Mouse (Mus musculus): ENCODE measurements around the gene Klhl40. TPM values are rescaled to one million over a fixed set of nuclear protein-coding genes. Genes with fewer than 3 reads are reported as not detected.

The Klhl40 gene
- total RNA-seq, 2 experiments from 2014 or later = 14.1 to 15.4 TPM

DNA sequence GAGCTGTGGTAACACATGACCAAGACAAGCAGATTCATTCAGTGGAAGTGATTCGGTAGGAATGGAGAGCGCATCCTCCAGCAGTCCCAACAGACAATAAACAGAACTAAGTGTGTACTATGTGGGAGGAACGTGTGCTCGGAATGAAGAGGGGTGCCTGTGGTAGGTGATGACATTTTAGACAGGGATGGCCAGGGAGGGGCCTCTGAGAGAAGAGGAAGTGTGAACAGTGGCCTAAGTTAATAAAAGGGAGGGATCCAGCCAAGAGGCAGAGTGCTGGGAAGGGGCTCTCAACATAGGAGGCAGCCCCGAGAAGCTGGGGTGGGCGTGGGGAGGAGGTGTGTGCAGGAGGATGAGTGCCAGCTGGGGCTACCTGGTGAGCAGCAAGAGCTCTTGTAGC, 50.9 kb downstream of the Klhl40 start:
- DNase-seq = no peak

DNA sequence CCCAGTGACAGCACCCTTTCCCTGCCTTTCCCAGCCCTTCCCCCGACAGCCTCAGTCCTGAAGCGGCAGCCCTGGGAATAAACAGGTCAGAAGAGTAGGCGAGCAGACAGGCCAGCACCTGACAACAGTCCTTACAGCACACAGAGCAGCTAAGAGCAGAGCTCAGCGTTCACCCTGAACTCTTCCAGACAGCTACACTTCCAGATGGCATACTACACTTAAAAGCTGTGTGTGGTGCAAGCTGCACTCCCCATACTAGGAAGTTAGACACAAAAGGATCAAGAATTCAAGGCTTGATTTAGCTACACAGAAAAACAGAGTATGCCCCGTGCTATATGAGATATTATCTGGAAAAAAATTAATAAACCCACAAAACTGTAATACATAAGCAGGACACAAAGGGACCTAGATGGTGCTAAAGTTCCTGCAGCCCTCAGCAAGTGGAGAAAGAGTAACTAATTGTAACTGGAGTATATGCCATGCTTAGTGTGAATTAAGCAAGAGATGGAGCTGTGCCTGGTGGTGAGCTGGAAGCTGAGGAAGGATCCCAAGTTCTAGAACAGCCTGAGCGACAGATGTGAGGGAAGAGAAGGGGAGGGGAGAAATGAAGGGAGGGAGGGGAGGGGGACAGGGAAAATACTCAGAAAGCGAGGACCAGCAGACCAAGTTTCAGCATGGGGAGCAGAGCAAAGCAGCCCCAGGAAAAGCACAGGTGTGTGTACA, 52.0 kb downstream of the Klhl40 start:
- no peak for DNase-seq

DNA sequence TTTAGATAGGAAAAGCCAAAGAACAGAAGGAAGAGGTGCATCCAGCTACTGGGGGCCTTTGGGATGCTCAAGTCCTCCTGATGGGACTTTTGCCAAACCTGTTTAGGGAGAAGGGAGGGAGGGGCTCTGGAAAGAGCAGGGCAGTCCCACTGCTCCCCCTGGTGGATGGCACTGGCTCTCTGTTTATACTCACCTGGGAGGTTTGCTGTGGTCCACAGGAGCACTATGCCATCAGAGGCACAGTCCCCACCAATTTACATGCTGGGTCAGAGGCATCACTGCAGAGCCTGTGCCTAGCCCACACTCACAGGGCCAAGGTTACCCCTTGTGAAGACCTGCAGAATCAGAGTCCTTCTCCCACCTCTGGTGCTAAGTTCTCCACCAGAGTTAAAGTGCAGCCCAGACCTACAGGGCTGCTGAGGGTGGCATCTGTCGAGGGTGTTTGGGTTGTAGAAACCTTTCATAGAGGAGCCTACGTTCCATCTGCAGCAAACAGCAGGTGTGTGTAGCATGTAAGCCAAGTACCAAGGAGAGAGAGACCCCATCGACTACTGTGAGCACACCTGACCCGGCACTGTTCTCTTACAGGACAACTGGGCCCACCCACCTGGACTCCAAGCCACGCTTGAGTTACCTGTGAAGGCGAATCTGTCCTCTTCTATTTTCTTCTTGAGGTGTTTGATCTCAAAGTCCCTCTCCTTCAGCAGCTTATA, 53.0 kb downstream of the Klhl40 start:
- peak; percentile 75 for DNase-seq

DNA sequence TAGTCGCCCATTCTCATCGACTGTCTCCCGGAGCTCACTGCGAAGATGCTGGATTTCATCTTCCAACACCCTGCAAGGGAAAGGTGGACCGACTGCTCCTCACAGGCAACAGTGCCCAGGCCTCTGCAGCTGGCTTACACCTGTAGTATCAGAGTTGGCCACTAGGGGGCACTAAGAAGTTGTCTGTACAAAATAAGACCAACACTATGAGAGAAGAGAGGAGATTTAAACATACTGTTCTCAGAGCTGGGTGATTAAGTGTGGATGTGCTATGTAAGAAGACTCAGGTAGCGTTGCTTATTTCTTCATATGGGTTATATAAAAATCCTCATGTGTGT, 53.5 kb downstream of the Klhl40 start:
- peak; percentile 89 for DNase-seq

Other genes with a start within 250 kb of the Klhl40 start
- under 1 TPM in 1 of 2 experiments, not detected in 1; 0.32 TPM for gene Lyzl4, start 135.5 kb upstream of the Klhl40 start, total RNA-seq (2021)
- 1 to 10 TPM in 1 of 2 experiments, under 1 TPM in 1; 0.64 to 2.4 TPM for gene Vipr1, start 134.9 kb upstream of the Klhl40 start, total RNA-seq (2021)
- gene Sec22c, start 72.1 kb upstream of the Klhl40 start, total RNA-seq (2021) = 1 to 10 TPM; 5.1 to 6.4 TPM
- gene Ss18l2, start 67.3 kb upstream of the Klhl40 start, total RNA-seq (2021) = 100 to 1,000 TPM; 115 to 127 TPM
- gene Nktr, start 58.4 kb upstream of the Klhl40 start, total RNA-seq (2021) = 10 to 100 TPM; 67.6 to 73.5 TPM
- 10 to 100 TPM; 75.6 to 81.6 TPM for gene Zfp651, start 18.3 kb upstream of the Klhl40 start, total RNA-seq (2021)
- gene Hhatl, start 14.9 kb downstream of the Klhl40 start, total RNA-seq (2021) = 10 to 100 TPM; 72.5 to 84.4 TPM
- not detected for gene Ccdc13, start 61.9 kb downstream of the Klhl40 start, total RNA-seq (2021)
- gene Higd1a, start 80.8 kb downstream of the Klhl40 start, total RNA-seq (2021) = 100 to 1,000 TPM; 153 to 165 TPM
- gene Ackr2, start 120.7 kb downstream of the Klhl40 start, total RNA-seq (2021) = 1 to 10 TPM; 3.1 to 5.8 TPM
- not detected for gene Cyp8b1, start 138.7 kb downstream of the Klhl40 start, total RNA-seq (2021)
- under 1 TPM; 0.77 to 0.79 TPM for gene Fam198a, start 173.4 kb downstream of the Klhl40 start, total RNA-seq (2021)
- gene Pomgnt2, start 219.5 kb downstream of the Klhl40 start, total RNA-seq (2021) = 1 to 10 TPM; 7.8 to 7.9 TPM

Data from heart, postnatal 4 days (tissue).